Mouse (Mus musculus) adrenal gland, postnatal 0 days (tissue): Measurements from ENCODE around the gene Gm21293. TPM values are rescaled to one million over a fixed set of nuclear protein-coding genes. Genes with fewer than 3 reads are reported as not detected.

Experiments used
- polyA plus RNA-seq: library from polyadenylated mRNA; unstranded; fragments of >200 nt; fragmentation: Nextera tagmentation; extraction: Ambion mirVana; gene quantifications from 2 replicates; pipeline ENCODE4 v1.2.1, GENCODE M21; 2015

Gm21293 gene
- not detected in 2 replicates for polyA plus RNA-seq

GRCm38 (mm10) chr10:104142687-104143086, at the start of gene Gm21293:
Gene Gm21293 (plus strand): TSS chr10:104142987.

DNA sequence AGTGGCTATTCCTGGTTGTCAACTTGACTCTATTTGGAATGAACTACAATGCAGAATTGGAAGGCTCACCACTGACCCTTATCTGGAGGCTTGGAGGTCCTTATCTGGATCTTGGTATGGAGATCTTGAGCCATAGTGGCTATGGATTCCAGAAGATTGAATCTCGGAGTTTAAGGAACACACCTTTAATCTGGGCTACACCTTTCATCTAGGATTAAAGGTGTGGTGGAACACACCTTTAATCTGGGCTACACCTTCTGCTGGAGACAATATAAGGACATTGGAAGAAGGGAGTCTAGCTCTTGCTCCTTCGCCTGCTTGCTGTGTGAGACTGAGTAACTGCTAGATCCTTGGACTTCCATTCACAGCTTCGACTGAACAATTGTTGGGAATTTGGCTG, 8.4 kb downstream of the Gm21293 start, which contains the start of gene Gm6763:
Gm6763 (plus strand) TSS at position 301 of the 400 bp plus-strand sequence.

GRCm38 (mm10) chr10:104159706-104160105, 16.9 kb downstream of the Gm21293 start, which contains the start of gene Gm8764:
Gene Gm8764 (plus strand): TSS chr10:104160006.

DNA sequence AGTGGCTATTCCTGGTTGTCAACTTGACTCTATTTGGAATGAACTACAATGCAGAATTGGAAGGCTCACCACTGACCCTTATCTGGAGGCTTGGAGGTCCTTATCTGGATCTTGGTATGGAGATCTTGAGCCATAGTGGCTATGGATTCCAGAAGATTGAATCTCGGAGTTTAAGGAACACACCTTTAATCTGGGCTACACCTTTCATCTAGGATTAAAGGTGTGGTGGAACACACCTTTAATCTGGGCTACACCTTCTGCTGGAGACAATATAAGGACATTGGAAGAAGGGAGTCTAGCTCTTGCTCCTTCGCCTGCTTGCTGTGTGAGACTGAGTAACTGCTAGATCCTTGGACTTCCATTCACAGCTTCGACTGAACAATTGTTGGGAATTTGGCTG, 25.4 kb downstream of the Gm21293 start, which contains the start of gene Gm21304:
Gm21304 (plus strand) TSS at position 301 of the 400 bp plus-strand sequence.

DNA sequence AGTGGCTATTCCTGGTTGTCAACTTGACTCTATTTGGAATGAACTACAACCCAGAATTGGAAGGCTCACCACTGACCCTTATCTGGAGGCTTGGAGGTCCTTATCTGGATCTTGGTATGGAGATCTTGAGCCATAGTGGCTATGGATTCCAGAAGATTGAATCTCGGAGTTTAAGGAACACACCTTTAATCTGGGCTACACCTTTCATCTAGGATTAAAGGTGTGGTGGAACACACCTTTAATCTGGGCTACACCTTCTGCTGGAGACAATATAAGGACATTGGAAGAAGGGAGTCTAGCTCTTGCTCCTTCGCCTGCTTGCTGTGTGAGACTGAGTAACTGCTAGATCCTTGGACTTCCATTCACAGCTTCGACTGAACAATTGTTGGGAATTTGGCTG, 33.9 kb downstream of the Gm21293 start, which contains the start of gene Gm21312:
Gm21312 (plus strand) TSS at position 301 of the 400 bp plus-strand sequence.

DNA sequence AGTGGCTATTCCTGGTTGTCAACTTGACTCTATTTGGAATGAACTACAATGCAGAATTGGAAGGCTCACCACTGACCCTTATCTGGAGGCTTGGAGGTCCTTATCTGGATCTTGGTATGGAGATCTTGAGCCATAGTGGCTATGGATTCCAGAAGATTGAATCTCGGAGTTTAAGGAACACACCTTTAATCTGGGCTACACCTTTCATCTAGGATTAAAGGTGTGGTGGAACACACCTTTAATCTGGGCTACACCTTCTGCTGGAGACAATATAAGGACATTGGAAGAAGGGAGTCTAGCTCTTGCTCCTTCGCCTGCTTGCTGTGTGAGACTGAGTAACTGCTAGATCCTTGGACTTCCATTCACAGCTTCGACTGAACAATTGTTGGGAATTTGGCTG, 42.4 kb downstream of the Gm21293 start, which contains the start of gene Gm20765:
Gm20765 (plus strand) TSS at position 301 of the 400 bp plus-strand sequence.

DNA sequence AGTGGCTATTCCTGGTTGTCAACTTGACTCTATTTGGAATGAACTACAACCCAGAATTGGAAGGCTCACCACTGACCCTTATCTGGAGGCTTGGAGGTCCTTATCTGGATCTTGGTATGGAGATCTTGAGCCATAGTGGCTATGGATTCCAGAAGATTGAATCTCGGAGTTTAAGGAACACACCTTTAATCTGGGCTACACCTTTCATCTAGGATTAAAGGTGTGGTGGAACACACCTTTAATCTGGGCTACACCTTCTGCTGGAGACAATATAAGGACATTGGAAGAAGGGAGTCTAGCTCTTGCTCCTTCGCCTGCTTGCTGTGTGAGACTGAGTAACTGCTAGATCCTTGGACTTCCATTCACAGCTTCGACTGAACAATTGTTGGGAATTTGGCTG, 51.0 kb downstream of the Gm21293 start, which contains the start of gene Gm4340:
Gm4340 (plus strand) TSS at position 301 of the 400 bp plus-strand sequence.

Other genes starting within 250 kb of the Gm21293 start
- gene Gm6763, start 8.5 kb downstream of the Gm21293 start, polyA plus RNA-seq = not detected in 2 replicates
- not detected in 2 replicates for gene Gm8764, start 17.0 kb downstream of the Gm21293 start, polyA plus RNA-seq
- not detected in 2 replicates for gene Gm21304, start 25.5 kb downstream of the Gm21293 start, polyA plus RNA-seq
- gene Gm21312, start 34.0 kb downstream of the Gm21293 start, polyA plus RNA-seq = not detected in 2 replicates
- not detected in 2 replicates for gene Gm20765, start 42.5 kb downstream of the Gm21293 start, polyA plus RNA-seq
- gene Gm4340, start 51.1 kb downstream of the Gm21293 start, polyA plus RNA-seq = not detected in 2 replicates